Mouse (Mus musculus) CD4-positive helper T cell, adult 2 months (primary cell): Measurements from ENCODE around the gene Gnmt.
A peak's percentile ranks its signal among the peaks of the same experiment; 100 is the strongest.

Experiments
- DNase-seq: peaks from one replicate; pipeline ENCODE4 v3.0.0-alpha.2; 2012; ENCODE audit warnings: low read depth, missing footprints, low spot score

Gnmt gene

DNA sequence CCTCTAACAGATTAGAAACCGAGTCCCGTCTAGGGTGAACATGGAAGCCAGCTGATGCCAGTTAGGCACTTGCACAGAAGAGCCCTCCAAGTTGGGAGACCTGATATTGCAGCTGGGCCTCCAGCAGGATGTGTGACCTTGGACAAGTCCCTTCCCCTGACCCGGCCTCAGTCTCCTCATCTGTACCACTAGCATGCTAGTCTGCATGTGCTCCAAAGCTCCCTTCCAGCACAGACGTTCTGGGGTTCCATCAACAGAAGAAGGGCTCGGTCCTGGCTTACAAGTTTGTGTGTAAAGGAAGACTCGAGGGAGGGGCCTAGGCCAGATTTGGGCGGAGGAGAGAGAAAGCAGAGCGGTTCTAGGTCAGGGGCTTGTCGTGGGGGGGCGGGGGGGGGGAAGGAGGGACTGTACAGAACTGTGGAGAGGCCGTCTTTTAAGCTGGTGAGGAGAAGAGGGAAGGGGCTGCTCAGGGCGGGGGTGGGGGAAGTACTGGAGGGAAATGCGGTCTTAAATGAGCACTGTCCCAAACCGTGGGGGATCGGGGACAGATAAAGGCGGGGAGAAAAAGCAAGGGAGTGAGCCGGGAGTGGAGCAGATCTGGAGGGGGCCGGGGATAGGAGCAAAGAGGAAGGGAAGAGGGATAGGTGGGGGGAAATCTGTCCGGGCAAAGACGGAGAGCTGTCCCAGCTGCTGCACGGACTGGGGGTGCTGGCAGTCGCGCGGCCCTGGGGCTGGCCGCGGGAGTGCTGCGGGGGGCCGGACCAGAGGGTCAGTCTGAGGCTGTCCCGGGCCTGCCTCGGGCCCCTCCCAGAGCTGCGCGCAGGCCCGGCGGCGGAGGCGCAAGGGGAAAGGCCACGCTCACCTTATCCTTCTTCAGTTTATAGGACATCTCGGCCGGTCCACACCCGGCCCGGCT lies 24.7 kb downstream of the Gnmt start:
- peak; percentile 48 for DNase-seq

DNA sequence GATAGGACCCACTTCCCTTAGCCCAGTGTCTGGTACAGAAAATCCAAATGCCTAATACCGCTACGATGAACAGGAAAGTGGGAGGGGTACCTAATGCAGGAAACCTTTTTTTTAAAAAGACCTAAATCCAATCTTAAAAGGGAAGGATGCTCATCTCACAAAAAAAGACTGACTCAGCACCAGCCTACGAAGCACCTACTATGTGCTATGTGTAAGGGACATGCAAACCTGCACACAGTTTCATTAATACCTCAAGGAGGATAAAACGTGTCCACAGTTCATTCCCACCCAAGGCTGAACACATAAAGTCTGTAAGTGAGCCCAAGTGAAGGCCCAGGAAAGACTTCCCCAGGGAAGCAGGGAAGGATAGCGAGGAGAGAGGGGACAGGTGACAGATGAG lies 26.5 kb downstream of the Gnmt start:
- no peak for DNase-seq

GRCm38 (mm10) chr17:46702100-46702499 lies 26.9 kb downstream of the Gnmt start:
- peak; percentile 18 for DNase-seq

DNA sequence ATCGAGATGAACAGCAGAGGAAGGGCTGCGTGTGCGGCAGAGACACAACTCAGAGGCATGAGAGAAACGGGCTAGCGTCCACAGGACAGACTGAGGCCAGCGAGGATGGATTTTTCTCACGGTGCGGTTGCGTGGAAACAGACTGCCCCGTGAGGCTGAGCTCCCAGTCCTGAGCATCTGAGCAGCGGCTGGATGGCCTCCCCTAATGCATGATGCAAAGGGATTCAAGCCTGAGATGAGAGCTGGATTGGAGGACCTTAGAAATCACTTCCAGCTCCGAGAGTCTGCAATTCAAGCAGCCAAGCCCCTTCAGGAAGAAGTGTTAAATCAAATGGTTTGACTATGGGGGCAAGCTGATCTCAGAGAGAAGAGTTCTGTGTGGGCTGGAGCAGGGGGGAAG lies 27.5 kb downstream of the Gnmt start:
- DNase-seq: no peak

DNA sequence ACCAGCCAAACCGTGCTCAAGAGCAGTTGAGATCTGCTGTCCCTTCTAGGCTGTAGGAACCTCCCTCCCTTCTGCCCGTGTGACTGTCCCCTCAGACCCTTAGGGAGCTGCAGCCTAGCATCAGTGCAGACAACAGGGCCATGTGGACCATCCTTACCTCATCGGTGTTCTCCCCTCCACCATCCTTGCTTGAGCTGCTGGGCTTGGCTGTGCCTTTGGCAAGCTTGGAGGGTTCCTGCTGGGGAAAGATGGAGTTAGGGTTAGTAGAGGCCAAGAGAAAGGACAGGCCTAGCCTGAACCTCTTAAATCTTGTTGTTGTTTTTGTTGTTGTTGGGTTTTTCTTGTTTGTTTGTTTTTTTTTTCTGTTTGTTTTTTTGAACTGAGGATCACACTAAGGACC lies 29.1 kb downstream of the Gnmt start:
- DNase-seq: no peak

GRCm38 (mm10) chr17:46699245-46699644 lies 29.7 kb downstream of the Gnmt start:
- no peak for DNase-seq

GRCm38 (mm10) chr17:46698515-46698914 lies 30.5 kb downstream of the Gnmt start:
- no peak for DNase-seq

- DNase-seq: no peak
Measured at GRCm38 (mm10) chr17:46694517-46695063, 34.4 kb downstream of the Gnmt start.

DNA sequence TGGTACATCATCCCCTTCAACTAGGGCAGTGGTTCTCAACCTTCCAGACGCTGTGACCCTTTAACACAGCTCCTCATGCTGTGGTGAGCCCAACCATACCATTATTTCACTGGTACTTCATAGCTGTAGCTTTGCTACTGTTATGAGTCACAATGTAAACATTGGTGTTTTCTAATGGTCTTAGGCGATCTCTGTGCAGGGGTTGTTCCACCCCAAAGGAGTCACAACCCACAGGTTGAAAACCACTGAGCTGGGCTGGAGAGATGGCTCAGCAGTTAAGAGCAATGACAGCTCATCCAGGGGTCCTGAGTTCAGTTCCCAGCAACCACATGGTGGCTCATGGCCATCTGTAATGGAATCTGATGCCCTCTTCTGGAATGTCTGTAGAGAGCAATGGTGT lies 37.6 kb downstream of the Gnmt start:
- peak; percentile 21 for DNase-seq

DNA sequence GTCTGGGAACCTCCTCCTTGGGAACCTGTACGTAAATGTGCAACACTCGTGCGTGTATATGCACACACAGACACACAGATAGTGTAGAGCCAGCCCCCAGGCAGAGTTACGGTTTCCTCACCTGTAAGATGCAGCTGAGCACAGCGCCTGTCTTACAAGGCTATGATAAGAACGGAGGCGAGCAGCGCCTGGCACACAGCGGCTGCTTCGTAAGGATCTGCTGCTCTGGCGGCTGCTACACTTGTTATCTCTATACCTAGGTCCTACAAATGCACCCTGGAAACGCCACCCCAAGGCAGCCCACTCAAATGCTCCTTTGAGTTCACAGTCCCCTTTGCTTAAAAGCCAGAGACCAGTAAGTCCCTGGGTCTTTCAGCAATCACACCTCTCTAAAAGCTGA lies 38.3 kb downstream of the Gnmt start:
- no peak for DNase-seq

DNA sequence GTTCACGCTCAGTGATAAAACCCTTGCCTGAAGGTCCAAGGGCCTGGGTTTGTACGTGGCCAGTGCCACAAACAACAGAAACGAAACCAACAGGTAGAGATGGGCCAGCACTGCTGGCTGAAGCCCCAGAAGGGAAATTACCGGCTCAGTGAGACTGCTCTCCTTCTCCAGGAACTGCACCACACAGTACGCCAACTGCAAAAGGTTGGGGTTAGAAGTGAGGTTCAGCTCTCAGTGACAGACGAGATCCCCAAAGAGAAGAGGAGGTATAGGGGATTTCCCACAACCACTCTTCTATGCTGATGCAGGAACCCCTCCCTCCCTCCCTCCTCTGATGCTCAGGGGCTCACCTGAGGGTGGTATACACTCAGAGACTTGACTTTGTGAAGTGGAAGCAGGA lies 43.1 kb downstream of the Gnmt start:
- peak; percentile 53 for DNase-seq

GRCm38 (mm10) chr17:46682654-46683389 lies 46.1 kb downstream of the Gnmt start:
- DNase-seq: no peak

- DNase-seq: no peak
Measured at GRCm38 (mm10) chr17:46681466-46682118, 47.4 kb downstream of the Gnmt start.

- DNase-seq: peak; percentile 98
Measured at GRCm38 (mm10) chr17:46680760-46681373, 48.1 kb downstream of the Gnmt start, which contains the start of gene Klhdc3. Klhdc3 (minus strand) TSS chr17:46680914.

- peak; percentile 59 for DNase-seq
Measured at GRCm38 (mm10) chr17:46679843-46680759, 48.9 kb downstream of the Gnmt start.

- no peak for DNase-seq
Measured at GRCm38 (mm10) chr17:46678911-46679310, 50.1 kb downstream of the Gnmt start.

DNA sequence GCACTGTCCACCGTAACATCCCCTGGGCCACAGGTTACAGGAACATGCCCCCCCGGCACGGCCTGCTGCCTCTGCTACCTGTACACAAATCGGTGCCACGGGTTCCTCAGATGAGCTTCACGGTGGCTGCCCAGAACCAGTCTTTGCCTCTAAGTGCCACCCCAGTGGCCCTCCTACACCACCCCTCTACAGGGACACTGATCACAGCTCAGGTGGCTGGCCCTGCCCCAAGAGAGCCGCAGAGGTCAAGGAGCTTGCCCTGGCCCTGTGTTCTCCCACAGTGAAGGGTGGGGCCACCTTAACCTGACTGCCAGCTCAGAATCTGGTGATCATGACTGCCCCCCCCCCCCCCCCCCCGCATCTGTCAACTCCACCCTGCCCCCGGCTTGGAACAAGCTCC lies 50.6 kb downstream of the Gnmt start, which contains the start of gene Mea1:
Gene Mea1, plus strand, starts transcription at position 378 of the 400 bp plus-strand sequence.
- no peak for DNase-seq
